Mouse (Mus musculus) erythroblast, embryonic 14.5 days (primary cell): ENCODE data around the gene Wdr27.

Experiments used
- GATA1 ChIP-seq: IDR thresholded peaks from 2 replicates; pipeline ENCODE4 v1.6.1; 2012; ENCODE audit warnings: low read length, inconsistent platforms, mixed read lengths
- TAL1 ChIP-seq: IDR thresholded peaks from 3 replicates; pipeline ENCODE4 v1.6.1; 2012; ENCODE audit warnings: low read length, inconsistent platforms, mixed read lengths

DNA sequence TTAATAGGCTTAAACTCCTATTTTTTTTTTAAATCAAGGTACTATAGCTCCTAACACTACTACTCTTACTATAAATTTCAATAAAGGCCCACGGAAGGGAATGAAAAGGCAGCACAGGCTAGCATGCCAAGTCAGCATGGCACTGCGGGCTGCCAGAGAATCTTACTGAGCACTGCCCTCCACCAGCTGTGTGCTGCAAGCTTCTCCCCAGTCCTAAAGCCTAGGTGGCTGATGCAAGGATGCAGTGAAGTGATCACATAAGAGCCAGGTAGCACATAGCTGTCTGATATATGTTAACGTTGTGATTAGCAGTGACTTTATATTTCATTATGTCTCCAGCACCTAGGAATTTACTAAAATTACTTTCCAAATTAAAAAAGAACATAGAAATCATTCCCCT, 17.0 kb upstream of the Wdr27 start:
- no peak for TF ChIP-seq TAL1
- no peak for TF ChIP-seq GATA1
